Mouse (Mus musculus) right cerebral cortex, adult 2 months (tissue): ENCODE results near the gene Prph2.

Source experiments
- DNase-seq, 2 experiments: peaks; one replicate each; pipeline ENCODE4 v3.0.0; 2021 to 2022; ENCODE audit warnings: low spot score in 2 of 2

Gene Prph2

DNA sequence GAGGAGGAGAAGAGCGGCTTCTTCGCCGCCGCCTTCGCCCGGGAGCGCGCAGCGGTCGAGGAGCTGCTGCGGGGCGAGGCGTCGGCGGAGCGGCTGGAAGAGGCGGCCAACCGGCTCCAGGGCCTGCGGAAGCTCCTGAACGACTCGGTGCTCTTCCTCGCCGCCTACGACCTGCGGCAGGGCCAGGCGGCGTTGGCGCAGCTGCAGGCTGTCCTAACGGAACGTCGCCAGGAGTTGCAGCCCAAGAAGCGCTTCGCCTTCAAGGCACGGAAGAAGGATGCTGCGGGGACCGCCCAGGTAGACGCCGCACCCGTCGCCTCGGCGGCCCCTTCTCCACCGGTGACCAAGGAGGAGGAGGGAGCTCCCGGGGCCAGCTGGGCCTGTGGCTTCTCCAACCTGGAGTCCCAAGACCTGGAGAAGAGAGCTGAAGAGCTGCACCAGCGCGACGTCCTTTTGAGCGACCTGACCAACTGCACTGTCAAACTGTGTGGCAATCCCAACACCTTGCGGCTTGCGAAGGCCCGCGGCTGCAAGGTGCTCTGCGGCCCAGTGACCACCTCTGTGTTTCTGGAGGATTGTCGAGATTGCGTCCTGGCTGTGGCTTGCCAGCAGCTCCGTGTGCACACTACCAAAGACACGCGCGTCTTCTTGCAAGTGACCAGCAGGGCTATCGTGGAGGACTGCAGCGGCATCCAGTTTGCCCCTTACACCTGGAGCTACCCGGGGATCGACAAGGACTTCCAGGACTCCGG, 19.2 kb upstream of the Prph2 start:
- DNase-seq: peak; percentile 40 to 56

DNA sequence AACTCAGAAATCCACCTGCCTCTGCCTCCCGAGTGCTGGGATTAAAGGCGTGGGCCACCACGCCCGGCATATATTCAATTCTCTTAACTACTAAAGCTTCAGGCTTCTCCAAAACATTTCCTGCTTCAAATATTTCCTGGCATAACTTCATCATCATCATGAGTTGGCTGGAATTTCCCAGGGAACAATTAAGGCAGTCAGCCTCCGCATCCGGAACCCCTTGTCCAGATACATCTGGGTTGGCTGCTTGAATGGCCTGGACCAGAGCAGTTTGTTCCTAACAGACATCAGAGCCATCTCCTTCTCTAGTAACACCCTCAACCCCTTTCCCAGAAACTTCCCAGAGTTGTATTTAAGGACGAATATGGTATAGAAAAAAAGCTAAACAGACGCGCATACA, 14.8 kb upstream of the Prph2 start:
- DNase-seq: no peak

DNA sequence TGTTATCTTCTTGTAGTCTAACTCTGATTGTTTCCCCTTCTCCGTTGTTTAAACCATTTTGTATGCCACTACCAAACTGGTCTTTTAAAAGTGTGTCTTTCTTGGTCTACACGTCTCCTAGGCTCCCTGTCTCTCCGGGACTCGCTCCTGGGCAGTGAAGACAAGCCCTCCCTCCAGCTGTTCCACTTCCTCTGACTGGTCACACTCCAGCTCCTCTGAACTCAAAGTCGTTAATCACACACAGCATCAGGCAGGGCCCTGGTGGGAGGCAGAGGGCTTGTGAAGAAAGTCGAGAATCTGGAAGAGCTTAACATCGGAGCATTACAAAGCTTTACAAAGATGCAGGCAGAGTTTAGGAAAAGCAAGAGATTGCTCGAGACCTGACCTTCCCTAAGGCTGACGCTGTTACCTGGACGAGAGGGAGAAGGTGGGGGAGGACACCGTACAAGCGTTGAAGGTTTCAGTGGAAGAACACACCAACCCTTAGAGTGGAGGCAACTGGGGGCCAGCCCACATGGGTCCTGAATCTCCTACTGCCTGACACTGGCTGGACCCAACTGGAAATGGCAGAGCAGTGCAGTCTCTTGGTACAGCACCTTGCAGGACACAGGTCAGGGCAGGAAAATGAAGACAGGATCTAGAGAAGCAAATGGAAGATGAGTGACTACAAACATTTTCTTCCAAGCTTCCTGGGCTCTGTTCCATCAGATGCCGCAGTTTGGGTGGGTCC, 12.9 kb upstream of the Prph2 start:
- DNase-seq: no peak

DNA sequence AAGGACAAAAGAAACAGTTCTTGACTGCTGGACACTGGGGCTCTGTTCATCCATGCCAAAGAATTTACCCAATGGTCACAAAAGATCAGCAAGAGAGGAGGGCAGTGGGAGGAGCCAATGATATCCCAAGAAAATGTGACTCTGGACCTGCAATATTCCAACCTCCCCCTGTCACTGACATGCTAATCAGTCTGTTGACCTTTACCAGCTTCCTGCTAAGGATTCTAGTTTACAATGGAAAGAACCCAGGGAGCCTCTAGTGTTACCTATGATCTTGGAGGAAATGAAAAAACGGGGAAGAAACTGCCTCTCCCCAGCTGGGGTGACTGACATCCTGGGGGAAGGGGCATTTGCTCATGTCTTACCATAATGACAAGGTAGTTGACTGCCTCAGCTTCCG, 9.3 kb upstream of the Prph2 start:
- no peak for DNase-seq

DNA sequence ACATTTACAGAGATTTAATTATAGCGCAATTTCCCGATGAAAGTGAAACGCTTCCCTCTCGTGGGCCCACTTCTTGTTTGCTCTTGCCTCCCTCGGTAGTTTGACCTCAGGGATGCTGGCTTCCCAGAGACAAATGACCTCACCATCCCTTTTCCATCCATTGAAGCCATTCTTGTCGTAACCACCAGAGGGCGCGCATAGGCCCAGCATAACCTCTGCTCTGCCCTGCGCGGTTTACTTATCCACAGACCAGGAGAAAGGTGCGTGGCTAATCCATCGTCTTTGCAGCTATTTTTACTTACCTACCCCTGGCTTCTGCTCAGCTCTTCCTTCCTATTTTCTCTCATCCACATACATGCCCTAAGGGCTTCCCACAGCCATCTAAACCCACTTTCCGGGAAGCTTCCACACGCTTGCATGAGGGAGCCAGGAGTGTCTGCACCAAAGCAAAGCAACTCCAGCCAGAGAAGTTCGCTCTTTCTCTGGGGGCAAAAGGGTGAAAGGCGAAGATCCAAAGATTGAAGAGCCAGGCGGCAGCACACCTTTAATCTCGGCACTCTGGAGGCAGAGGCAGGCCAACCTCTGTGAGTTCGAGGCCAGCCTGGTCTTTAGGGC, 6.3 kb upstream of the Prph2 start:
- DNase-seq: peak; percentile 79 to 85

DNA sequence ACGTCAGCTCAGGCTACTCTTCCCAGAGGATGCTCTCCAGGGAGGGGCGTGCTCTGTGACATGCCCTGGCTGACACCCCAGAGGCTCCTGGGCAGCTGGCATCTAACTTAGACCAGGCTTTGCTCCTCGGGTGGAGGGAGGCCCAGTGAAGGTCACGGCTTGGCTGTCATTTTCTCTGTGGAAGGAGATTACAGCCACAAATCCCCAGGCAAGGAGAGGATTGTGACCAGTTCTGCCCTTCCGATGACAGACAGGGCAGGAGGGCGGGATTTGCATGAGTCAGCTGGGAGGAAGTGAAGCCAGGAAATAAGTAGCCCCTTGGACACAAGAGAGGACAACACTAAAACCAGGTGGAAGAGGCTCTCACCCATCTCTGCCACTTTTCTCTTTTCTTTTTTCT, 2.1 kb downstream of the Prph2 start:
- no peak for DNase-seq

DNA sequence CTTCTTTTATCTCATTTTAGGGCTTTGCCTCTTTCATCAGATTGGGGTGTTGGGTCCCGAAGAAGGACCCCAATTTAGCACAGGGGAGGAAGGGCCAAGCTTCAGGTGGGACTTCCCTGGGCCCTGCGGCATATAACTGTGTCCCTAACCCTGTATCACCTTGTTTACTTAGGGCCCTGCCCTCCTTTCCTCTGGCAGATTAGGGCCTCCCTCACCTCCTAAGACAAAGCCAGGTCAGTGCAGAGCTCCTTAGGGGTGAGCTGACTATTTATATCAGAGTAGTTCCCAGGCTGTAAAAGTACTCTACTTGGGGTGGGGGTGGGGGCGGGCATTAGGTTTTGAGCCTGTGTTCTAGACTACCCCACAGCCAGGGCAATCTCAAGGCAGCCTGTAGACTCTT, 4.9 kb downstream of the Prph2 start:
- DNase-seq: no peak

DNA sequence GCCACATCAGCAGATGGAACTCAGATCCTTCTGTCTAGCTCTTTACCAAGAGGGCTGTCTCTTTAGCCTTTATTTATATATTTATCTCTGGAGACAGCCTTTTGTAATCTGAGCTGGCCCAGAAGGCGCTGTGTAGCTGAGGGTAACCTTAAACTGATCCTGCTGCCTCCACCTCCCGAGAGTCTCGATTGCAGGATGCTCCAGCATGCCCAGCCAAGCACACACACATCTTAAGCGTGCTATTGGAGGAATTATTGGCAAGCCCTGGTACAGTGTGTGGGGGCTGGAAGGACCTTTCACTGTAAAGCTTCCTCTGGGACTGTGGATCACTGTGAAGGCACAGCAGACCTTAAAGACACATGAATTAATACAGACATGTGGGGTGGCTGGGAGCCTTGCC, 8.7 kb downstream of the Prph2 start:
- DNase-seq: no peak

DNA sequence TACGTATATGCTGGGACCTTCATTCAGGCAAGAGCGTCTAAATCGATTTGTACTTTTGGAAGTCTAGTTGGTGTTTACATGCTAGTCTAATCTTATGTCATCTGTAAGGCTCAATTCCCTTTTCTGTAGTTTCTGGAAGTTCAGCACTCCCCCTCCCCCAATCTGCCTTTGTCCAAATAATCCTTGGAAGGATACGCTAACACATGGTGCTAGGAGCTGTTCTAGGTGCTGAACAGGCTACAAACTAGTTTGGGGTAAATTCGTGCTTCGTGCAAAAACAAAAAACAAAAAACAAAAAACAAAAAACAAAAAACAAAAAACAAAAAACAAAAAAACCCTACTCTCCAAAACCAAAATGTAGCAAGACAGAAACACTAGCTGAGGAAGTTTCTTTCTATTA, 10.6 kb downstream of the Prph2 start:
- no peak for DNase-seq

DNA sequence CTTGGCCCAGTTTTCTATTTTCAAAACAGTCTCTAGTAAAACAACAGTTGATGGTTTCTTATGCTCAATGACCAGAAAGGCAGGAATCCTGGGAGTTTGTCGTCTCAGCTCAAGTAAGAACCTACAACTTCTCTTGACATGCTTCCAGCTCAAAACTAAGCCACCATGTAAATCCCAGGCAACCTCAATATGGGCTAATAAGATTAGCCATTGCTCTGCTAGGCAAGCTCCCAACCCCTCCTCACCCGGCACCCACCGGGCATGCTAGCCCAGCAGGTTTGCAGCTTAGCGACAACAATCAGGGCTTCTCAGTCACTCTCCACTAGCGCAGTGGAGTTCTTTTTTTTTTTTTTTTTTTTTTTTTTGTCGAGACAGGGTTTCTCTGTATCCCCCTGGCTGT, 15.9 kb downstream of the Prph2 start:
- DNase-seq: no peak

DNA sequence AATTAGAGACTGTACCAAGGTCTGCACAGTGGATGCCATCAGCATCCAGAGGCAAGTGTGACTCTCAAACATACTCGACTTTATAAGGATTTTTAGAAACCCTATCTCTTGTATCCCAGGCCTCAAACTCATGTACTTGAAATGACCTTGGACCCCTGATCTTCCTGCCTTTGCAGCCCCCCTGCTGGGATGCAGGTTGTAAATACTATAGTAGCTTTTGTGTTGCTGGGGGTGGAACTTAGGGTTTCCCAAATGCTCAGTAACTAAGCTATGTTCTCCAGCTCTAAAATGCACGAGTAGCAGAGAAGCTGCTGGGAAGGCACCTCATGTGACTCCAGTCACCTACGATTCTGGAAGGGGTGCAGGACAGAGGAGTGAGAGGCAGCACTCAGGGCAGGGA, 16.7 kb downstream of the Prph2 start:
- no peak for DNase-seq

DNA sequence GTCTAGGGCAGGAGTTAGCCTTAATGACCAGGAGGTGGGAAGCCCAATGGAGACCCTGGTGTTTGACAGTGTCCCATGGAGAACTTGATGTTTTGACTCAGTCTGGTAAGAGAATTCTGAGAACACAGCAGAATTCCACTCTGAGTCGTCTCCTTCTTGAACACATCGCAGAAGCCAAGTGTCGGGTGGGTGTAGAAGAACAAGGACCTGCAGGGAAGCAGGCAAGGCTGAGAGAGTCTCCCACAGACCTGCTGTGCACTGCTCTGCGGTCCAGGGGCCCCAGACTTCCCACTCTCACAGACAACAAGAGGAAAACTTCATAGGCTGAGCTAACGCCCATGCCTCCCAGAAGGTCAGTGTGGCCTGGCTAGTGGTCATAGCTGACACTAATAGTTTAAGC, 17.5 kb downstream of the Prph2 start:
- DNase-seq: peak; percentile 44 to 56

DNA sequence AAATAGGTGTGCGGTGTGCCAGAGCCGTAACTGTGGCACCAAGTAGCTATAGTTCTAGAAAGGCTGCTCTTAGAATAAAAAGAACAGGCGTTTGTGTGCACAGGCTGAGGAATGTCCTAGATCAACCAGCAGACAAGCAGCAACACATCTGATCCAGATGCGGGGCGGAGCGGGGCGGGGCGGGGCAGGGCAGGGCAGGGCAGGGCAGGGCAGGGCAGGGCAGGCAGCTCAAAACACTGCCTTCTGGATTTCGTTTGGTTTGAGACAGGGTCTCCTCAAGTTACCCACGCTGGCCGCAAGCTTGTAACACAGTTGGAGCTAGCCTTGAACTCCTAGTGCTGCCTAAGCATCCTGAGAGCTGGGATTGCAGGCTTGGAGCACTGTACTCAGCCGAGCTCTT, 19.0 kb downstream of the Prph2 start:
- DNase-seq: no peak

DNA sequence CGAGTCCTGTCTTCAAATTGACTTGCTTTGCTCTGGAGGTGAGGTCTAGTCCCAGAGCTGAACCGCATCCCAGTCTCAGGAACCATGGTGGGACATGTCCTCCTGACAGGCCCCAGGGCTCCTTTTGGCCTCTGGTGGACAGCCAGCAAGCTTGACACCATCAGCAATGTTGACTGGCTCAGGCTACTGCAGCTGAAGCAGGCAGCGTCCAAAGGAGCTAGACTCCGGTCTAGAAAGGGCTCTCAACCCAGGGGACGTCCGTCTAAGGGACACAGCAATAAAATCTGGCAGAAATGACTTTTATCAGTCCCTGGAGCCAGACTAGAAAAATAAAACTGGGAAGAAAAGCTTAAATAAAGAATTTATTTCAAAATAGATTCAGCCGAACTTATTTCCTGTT, 19.6 kb downstream of the Prph2 start:
- no peak for DNase-seq

DNA sequence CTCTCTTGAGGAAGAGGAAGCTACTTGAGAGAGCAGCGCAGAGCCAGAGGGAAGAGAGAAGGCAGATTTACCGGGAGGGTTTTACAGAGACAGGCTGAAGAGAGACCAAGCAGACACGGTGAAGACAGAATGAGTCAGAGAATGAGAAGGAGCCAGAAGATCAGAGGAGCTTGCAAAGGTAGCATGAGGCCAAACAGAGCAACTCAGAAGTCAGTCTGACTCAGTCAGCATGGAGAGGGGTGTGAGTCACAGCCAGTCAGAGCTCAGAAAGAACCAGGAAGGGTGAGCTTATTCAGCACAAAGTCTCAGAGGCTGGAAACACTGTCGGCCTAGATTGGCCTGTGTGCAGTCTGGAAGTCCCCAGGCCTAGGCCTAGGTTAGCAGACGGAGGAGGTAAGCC, 22.7 kb downstream of the Prph2 start:
- peak; percentile 42 to 44 for DNase-seq

DNA sequence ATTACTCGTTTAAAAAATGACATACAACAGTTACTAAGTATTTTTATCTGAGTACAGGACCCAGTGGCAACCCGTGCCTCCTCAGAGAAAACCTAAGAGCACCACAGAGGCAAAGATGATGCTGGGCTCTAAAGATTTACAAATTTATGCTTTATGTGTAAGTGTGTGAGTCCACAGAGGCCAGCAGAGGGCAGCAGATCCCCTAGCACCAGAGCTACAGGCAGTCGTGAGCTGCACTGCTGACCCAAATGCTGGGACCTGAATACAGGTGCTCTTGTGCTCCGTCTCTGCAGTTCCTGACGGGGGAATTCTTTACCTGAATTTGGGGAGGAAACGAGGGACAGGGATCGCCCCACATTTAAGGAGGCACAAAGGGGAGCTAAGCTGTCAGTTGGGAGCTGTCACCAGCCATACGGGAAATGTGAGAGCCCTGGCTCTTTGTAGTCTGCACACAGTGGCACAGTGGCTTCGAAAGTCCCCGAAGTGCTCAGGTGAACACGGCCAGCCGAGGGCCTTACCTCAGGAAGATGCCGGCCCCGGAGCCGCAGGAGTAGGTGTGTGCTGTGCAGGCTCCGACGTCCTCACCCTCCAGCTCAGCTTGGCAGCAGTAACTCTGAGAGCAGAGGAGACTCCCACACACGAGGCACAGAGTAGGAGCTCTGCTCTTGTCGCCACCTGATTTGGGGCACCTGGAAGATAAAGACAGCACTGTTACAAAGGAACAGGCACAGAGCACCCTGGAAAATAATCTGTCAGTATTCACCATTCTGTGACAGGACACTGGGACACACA, 23.5 kb downstream of the Prph2 start:
- DNase-seq: peak; percentile 54 to 74

DNA sequence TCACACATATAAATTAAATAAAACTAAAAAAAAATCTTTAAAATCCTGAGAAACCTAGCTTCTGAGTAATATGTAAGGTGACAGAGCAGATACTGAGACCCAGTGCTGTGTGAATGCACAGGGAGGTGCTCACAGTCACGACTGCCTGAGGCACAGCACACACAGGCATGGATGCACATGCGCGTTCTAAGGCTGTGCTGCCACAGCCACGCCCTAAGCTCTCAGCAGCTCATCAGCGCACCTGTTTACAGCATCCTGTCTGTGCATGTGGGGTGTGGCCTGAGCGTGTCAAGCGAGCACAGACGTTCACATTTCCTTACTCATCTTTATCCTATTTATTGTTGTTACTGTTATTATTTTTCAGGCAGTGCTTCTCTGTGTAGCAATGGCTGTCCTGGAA, 30.2 kb downstream of the Prph2 start:
- no peak for DNase-seq

DNA sequence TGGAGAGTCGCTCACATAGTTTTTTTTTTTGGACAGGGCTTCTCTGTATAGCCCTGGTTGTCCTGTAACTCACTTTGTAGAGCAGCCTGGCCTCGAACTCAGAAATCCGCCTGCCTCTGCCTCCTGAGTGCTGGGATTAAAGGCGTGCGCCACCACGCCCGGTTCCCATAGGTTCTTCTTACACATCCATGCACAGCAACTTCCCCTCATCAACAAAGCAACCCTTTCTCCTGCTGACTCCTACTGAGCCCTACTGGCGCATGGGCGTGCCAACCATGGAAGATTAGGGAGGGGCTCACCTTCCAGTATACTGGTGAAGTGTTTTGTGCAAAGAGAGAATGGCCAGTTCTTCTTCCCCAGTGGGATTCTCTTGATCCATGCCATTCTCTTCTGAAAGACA, 32.2 kb downstream of the Prph2 start:
- no peak for DNase-seq

DNA sequence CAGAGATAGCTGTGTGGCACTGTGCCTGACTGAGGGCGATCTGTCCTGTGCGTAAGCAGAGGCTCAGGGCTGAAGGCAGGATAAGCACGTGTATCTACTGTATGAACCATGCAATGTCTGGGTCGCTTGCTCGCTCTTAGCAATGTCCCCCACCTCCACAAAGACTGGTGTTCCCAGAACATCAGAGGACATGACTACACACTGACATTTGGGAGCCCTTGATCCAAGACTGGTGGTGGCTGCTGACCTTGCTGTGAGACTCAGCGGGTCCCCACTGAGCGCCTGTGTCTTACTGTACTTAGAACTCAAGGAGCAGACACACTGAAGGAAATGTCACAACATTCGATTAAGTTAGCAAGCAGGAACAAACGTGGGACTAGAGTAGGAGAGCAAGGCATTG, 36.0 kb downstream of the Prph2 start:
- no peak for DNase-seq

DNA sequence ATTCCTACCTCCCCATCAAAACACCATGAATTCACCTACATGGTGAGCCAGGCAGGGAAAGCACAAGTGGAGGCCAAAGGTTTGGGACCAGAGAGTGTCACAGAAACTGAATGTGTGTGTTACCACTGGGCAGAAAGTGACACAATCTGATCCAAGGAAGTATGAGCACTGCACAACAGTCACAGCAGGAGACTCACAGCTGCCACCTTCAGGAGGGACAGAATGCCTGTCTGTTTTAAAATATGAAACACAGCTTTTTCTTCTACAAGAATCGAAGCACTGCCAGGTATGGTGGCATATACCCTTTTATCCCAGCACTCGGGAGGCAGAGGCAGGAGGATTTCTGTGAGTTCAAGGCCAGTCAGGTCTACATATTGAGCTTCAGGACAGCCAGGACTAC, 47.8 kb downstream of the Prph2 start:
- no peak for DNase-seq

DNA sequence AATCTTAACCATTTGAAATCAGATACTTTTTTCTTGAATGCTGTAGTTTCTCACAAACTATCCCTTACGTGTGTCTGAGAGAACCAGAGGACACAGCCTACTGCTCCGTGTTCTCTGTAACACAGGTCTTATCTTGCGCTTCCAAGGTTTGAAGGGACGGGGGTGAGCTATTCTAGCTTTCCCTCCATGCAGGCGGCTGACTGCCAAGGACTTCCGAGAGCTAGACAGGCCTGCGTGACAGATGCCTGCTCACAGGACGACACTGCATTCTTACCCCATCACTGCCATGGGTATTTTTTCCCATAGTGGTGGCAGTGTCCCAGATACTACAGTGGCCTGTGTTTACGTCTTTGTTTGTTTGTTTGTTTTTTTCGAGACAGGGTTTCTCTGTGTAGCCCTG, 50.0 kb downstream of the Prph2 start:
- no peak for DNase-seq

DNA sequence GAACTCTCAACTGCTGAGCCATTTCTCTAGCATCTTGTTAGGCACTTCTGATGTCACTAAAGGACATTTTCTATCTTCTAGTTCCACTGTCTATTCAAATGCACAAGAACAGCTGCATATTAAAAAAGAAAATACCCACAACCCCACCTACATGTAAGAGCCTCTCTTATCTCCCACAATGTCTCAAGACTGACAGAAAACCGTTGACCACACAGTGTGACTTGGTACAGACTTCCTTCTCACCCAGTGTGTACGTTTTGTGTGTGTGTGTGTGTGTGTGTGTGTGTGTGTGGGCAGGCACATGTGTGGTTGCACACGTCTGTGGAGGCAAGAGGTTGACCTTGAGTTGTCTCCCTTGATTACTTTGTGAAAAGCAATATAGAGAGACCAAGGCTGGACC, 51.9 kb downstream of the Prph2 start:
- no peak for DNase-seq
